Mouse (Mus musculus): Measurements from ENCODE around the gene Gadd45gip1.
A peak's percentile ranks its signal among the peaks of the same experiment; 100 is the strongest.

The Gadd45gip1 gene

DNA sequence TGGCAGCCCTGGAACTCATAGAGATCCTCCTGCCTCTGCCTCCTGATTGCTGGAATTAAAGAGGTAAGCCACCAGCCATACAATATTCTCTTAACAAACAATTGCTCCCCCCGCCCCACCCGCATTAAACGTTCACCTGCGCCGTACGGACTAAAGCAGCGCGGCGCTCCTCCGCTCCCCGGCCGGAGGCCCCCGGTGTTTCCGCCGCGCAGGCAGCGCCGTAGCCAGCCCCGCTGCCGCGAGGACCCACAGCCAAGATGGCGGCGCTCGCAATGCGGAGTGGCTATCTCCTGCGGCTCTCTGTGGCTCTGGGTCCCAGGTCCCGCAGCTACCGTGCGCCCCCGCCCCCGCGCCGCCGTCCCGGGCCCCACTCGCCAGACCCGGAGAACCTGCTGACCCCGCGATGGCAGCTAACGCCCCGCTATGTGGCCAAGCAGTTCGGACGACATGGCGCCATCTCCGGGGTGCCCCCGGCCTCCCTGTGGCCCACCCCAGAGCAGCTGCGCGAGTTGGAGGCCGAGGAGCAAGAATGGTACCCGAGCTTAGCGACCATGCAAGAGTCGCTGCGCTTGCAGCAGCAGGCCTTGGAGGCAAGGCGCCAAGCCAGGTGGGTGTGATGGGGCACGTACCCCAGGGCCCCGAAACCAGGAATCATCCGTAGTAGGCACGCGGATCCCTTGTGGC lies 854 bp downstream of the Gadd45gip1 start:
- DNase-seq (ENCODE audit: low spot score in 2 of 2) = peak; percentile 67 to 78

DNA sequence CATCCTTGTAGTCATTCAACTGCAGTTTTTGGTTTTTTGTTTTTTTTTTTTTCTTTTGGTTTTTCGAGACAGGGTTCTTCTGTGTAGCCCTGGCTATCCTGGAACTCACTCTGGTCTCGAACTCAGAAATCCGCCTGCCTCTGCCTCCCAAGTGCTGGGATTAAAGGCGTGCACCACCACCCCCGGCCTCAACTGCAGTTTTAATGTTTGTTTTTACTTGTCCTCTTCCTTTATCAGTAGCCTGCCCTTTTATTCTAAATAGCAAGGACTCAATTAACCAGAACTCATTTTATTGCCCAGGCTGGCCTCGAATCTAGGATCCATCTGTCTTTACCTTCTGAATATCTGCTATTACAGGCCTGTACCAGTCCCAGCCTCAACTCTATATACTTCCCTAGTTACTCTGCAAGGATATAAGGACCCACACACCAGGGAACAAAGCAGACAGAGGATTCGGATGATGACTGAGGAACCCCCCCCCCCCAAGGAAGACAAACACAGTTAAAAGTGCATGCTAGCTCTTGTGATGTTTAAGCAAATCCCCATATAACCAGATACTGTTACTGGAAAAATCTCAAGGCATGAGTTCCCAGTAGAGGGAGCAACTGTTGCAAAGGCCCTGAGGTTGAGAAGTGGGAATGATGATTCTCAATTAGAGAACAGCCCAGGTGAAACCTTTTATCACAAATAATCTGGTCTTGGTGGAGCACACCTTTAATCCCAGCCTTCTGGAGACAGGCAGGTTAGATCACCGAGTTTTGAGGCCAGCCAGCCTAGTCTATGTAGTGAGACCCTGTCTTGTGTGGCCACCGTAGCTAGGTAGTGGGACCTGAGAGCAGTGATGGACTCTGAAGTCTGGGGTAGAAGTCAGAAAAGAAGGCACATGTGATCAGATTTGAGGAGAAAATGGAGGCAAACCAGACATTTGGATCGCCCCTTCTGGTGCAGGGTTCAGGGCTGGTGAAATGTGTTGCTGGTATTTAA lies 1.7 kb downstream of the Gadd45gip1 start:
- DNase-seq (ENCODE audit: low spot score in 2 of 2) = no peak

DNA sequence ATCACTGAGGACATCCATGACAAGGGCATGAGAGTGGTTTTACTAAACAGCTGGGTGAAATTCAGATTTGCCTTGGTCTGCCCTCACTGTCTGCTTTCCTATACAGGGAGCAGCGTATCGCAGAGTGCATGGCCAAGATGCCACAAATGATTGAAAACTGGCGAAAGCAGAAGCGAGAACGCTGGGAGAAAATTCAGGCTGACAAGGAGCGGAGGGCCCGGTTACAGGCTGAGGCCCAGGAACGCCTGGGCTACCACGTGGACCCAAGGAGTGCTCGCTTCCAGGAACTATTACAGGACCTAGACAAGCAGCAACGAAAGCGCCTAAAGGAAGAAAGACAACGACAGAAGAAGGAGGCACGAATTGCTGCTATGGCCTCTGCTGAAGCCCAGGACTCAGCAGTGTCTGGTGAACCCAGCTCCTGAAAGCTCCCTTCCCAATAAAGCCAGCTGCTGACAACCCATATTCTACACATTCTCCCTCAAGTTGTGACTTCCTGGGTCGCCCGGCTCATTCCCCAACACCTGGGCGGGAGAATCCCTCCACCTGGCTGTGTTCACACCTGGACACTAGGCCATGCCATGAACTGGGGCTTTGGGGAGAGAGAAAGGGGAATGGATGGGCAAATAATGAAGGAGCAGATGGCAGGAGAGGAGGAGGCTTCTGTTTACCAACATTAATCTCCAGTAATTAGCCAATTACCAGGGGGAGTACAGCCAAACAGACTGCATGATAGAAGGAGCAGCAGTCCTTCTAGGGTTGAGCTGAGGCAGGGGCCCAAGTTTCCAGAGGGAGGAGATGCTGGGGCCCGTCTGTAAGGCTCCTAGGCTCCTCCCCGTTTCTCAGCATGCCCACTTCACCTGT lies 2.9 kb downstream of the Gadd45gip1 start:
- DNase-seq (ENCODE audit: low spot score in 2 of 2) = no peak

DNA sequence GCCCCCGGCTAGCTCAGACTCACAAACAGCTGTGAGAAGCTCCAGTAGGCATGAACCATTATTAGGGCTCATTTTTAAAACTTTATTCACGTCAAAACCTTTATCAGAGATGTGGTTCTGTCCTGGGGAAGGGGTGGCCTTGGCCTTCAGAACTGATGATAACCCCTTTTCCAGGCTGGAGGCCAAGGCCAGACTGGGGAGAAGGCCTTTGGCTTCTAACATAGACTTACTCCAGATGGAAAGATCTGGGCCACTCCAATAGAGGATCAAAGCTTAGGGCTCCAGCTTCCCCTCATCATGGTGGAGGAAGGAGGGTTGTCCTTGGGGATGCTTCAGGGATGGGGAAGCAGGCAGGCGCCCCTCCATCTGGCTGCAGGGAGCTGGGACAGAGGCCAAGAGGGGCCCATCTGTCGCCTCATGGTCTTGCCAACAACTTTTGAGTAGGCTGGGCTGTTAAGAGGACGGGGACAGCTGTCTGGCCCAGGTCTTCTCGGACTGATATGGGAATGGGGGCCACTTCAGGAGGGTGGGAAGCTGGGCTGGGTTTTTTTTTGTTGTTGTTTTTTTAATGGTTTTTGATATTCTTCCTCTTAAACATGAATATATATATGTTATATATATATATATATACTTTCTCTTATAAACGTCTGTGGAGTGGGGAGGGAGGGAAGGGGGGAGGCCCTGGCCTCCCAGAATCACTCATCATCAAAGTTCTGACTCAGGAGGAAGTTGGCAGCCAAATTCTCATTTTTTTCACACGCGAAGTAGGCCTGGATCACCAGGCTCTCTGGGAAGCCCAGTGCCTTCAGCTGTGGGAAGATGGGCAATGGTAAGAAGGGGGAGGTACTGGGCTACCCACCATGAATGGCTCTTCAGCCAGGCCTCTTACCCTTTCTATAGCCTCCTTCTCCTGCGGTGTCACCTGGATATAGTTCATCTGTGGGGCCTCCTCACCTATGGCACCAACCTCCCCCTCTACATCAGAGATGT lies 3.8 kb downstream of the Gadd45gip1 start:
- DNase-seq (ENCODE audit: low spot score in 2 of 2) = no peak

DNA sequence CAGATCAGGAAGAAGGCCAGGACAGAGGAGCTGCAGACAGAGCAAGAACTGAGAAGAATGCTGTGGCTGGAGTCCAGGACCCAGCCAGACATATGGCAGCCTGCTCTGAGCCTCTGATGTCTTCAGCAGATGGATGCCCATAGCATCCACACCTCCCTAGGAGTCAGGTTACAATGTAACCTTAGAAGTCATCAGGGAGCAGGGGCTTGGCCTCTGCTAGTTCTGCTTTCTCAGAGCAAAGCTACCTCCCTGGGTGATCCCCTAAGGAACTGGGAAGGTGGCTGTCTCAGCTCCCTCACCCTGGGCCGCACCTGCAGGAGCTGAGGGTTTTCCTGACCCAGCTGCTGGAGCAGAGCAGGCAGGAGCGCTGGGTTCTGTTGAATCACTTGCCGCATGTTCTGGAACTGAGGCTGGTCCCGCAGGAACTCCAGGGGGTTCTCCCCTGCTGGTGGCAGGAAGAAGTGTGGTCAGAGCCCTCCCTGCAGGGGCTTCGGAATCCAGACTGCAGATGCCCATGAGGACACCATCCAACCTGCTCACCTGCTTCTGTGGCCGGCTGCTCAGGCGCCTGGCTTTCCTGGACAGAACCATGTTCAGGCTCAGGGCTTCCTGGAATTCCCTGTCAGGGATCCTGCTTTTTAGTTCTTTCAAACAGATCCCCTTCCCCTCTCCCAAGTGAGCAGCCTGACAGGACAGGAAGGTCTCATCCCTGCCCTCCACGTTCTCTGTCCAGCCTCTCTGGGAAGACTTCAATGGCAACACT lies 6.0 kb downstream of the Gadd45gip1 start:
- DNase-seq (ENCODE audit: low spot score in 2 of 2) = no peak

DNA sequence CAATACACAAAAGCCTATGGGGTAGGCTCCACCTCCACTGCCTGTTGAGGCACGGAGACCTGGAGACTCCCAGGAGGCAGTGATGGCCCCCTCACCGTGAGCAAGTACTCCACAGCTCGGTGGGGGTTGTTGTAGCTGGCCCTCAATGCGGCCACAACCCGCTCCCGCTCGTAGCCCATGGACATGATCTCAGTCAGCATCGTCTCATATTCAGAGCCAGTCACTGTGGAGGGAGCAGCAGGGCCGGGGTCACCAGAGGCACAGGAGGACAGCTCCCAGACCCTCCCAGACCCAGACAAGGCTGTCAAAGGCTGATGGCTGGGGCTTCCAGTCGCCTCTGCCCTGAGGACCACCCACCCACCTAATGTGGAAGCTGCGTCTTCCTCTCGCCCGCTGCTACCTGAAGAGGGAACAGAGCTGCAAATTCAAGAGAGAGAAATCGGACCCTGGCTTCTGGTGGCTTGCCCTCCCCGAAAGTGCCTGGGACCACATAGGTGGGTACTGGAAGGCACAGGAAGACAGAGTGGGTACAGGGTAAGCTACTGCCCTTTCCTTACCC lies 6.7 kb downstream of the Gadd45gip1 start:
- no peak for DNase-seq (ENCODE audit: low spot score in 2 of 2)

DNA sequence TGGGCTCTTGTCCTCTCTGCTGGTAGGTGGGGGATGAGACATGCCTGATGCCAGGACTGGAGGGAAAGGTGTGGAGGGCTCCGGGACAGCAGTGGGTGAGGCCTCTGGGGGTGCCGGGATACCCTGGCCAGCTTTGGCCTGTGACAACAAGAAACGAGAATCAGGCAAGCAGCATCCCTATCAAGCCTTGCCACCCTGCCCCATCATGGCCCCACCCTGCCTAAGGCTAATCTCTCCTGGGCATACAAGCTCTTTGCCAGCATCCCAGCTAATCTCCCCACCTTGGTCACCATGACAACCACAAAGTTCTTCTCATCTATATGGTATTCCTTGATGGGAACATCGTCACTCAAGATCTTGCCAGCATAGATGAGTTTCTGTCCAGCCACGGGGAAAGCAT lies 7.2 kb downstream of the Gadd45gip1 start:
- no peak for DNase-seq (ENCODE audit: low spot score in 2 of 2)

DNA sequence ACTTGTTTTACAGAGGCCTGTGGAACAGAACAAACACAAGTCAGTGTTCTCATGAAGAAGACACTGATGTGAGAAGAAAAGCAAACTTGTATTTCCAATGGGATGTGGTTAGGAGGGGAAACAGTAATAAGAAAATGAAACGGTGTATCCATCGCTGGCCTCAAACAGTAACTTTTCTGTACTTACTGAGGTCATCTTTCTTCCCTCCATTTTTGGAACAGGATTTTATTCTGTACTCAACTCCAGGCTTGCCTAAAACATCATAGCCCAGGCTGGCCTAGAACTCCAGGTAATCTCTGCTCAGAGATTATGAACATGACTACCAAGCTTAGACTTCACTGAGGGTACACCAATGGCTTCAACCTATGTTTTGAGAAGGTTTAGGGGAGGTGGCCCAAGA lies 8.1 kb downstream of the Gadd45gip1 start:
- no peak for DNase-seq (ENCODE audit: low spot score in 2 of 2)

DNA sequence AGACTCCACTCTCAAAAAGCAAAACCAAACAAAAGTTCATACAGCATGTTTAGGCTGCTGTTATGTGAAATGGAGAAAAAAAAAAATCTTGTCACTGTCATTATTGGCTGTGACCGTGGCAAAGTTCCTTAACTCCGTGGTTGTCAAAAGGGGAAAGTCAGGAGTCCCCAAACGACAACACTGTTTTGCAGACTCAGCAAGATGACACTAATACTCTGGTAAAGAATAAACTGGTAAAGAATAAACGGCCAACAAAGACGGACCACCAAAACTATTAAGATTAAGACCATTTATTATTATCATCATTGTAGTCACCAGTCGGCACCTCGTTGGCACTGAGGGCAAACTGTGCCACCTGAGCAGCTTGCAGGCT lies 8.5 kb downstream of the Gadd45gip1 start:
- no peak for DNase-seq (ENCODE audit: low spot score in 2 of 2)

DNA sequence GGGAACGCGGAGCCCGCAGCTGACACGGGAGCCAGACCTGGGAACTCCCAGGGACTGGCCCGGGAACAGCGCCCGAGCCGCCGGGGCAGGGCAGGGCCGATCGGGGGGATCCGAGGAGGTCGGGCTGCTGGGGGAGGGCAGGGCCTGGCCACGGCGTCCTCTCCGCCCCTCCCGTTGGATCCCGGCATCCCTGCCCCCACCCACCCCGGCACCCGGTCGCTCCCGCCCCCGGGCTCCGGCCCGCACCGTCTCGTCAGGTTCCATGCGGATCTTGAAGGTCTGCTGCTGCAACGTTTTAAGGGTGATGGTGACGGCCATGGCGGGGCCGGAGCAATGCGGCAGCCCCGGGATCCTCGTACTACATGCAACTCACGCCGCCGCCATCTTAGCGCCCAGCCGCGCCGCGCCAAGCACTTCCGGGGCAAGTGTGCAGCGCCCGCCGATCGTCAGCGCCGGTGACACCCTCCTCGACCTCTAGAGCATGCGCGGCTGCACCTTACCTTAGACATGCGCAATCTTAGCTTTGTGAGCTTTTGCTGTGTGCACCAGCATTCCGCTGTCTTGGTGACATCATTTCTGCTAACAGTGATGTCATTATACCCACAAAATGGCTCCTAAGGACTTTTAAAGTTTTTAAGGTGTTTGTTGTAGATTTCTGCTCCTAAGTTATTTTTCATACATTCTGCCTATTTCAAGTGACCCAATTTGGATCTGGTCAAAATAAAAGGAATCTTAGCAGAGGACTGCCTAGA lies 9.1 kb downstream of the Gadd45gip1 start, which contains the start of gene Rad23a:
TSS of gene Rad23a (minus strand) at position 418 of the 752 bp plus-strand sequence.
- peak; percentile 75 to 89 for DNase-seq (ENCODE audit: low spot score in 2 of 2)

DNA sequence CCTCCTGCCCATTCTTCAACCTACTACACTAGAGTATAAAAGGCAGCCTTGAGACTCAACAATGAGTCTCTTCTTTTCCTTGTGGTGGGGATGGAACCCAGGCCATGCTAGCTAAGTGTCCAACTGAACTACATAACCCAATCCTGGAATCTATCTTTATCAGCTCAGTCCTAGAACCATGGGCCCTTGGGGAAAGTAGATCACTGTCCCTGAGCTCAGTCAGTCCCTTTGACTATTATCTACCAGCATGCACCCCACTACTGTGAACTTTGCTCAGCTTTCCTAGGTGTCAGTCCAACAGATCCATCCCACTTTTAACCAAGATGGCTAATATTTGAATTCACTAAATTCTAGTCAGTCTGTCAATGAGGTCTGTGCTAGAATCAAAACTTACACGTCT lies 10.2 kb downstream of the Gadd45gip1 start:
- DNase-seq (ENCODE audit: low spot score in 2 of 2) = no peak

DNA sequence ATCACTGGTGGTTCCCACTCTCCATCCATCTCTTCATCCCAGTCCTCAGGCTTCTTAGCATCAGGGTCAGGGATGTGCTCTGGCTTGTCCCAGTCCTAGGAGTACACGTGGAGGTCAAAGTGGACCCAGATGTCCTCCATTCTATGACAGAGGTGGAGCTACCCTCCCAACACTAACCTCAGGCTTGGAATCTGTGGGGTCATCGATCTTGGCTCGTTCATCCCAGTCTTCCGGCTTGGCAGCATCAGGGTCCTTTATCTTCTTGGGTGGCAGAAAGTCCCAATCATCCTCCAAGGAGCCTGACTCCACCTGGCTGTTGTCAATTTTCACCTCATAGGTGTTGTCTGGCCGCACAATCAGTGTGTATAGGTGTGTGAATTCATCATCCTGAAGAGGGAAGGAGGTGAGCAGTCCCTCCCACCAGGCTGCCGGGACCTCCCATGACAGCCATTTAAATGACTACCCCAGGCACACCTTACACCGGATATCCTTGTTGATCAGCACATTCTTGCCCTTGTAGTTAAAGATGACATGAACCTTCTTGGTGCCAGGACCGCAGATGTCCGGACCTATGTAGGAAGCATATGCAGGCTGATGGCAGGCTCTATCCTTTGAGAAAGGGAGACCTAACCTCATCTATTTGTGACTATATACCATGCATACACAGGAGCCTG lies 13.2 kb downstream of the Gadd45gip1 start:
- DNase-seq (ENCODE audit: low spot score in 2 of 2) = no peak

DNA sequence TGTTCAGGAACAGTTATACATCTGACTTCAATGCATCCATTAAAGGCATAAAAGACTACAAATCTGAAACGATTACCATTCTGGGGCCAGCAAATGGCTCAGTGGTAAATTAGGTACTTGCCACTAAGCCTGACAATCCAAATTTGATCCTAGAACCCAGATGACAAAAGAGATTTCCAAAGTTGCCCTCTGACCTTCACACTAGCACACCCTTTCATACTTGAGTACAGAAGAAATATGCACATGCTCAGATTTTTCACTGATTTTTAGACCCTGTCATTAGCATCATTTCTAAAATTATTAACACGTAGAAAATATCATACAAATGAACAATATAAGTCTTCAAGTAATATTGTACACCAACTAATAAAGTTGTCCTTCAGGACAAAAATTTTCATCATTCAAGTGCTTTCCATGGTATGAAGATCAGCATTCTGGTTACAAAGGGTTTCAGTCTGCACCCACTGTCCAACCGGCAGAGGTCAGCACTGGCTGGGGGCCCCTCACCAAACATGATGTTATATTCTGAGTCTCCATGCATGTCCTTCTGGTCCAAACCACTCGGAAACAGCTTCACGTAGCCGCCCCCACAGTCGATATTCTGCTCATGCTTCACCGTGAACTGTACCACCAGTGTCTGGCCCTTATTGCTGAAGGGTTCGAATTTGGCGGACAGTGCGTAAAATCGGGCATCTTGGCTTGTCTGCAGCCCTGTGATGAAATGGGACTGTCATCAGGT lies 14.2 kb downstream of the Gadd45gip1 start:
- peak in 1 of 2 experiments; percentile 33 for DNase-seq (ENCODE audit: low spot score in 2 of 2)

DNA sequence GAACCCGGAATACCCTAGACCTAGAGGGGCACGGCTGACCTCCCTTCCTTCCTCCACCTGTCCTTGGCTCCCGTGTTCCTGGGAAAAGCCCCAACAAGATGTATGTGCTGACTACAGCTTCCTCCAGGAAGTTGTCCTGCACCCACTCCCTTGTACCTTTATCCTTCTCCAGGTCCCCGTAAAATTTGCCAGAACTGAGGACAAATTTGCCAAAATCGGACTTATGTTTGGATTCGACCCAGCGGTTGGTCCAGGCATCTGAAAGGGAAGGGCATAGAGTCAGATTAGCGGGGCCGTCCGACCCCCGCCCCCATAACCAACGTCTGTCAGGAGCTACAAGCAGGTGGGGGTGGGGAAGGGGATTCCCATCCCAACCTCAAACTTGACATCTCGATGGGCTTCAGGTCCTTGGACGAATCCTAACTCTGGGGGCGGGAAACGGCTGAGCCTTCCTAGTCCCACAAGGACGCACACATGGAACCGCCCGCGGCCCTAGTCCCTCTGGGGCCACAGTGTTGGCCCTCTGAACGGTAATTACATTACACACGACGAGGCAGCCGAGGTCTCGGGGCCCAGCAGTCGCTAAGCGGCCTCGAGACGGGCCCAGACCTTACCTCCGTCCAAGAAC lies 14.9 kb downstream of the Gadd45gip1 start:
- DNase-seq (ENCODE audit: low spot score in 2 of 2) = no peak

DNA sequence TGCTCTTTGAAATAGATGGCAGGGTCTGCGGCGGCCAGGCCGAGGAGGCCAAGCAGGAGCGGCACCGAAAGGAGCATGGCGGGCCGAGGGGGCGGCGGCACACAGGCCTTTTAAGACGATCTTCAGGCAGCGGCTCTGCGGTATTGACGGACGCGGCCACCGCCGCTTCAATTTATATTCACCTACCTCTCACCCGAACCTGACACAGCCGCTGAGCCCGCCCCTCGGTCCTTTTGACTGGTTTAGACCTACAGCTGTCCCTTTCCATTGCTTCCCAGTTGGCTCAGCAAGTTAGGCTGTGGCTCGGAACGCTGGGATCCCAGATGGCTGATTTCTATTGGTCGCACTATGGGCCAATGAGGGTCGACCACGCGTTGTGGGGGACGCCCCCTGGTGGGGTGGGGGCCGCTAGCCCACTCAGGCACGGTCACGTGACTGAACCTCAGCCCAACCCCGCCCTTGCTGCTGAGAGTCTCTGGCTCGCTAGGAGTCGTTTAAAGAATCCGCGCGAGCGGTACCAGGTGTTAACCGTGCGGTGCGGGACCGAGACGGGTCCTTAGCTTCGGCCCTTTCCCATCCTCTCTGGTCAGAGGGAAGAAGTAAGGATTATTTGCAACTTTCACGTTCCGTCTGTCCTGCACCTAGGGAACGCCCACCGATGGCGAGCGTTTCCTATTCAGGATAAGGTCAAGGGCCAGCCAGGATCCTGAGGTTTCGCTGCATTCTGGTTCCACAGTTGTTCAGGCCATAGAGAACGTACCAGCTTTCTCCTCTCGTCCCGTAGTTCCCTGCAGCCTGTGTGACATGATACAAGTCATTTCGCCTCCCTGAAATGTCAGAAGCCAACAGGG lies 15.6 kb downstream of the Gadd45gip1 start, which contains the start of gene Calr:
TSS of gene Calr (minus strand) at position 213 of the 851 bp plus-strand sequence.
- DNase-seq (ENCODE audit: low spot score in 2 of 2) = peak; percentile 97 to 99
